Mouse (Mus musculus): ENCODE measurements at regions not wholly inside any gene's neighbourhood (a gene's known extent, or its start where the extent isn't known, plus 50 kb on each side); places are given as distances from the start of the nearest gene placed in this dataset.
A peak's percentile ranks its signal among the peaks of the same experiment; 100 is the strongest.

DNA sequence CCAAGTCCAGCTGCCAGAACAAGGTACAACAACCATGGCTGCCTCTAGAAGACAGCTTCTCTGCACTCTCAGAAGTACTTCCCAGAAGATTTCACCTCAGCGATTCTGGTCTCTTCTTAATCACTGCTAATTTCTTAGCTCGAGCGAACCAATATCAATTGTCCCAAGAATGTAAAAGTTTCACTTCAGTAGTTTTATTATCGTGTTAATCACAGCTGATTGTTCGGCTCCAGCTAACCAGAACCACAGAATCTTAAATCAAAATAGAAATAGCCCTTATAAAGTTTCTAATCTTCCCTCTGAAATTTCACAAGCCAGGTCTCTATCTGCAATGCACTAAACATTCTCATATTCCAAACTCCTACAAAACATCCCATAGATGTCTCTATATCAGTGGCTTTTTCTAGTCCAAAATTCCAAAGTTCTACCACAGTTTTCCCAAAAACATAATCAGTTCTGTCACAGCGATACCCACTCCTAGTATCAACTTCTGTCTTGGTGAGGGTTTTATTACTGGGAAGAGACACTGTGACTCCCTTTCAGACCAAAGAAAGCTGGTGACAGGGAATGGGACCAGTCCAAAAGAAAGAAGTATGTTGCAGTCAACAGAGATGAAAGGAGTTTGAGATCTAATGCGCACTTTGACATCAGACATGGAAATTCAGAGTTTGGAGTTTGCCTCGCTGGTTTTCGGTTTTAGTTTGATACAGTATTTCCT, 130.2 kb downstream of the Gm10283 start:
- DNase-seq (ENCODE audit: extremely low read depth, low read depth) = no peak

DNA sequence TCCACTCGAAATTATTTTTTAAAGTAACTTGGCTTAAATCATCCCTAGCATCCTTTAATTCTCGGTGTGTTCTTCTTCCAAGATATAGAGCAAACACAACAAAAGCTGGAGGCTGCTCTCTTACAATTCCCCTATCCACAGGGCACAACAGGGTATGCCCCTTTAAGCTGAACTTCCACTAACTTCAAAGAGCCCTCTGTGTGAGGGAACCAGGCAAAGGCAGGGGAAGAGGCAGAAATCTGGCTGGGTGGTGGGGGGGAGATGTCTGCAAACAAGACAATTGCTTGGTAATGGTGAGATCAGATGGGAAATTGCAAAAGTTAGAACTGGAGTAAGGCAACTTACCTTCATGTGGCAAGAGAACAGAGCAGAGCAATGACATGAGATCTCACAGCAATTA, 154.7 kb downstream of the Gm10283 start:
- no peak for DNase-seq (ENCODE audit: extremely low read depth, low read depth)

DNA sequence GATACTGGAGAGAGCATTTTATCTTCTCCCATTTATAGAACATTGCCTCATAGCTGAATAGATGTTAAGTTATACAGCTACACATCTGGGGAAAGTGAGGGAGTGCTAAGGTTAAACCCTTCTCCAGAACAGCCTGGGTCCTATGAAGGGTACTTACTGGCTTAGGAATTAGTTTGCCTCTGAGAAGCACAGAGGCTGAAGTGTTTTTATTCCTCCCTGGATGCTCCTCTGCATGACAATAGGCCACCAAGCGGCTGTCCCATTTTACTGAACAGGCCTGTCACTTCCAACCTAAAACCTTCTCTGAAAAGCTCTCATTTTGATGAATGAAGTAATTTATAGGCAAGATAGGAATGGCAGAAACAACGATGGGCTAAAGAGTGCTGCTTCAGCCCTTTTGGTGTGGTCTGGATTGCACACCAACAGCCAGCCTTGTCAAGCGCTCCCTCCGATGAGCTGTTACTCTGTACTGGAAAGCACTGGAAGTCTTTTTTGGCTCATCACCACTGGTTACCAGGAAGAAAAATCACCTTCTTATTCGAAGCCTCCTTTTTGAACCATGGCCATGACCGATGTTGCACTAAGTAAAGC, 157.1 kb downstream of the Gm10283 start:
- no peak for DNase-seq (ENCODE audit: extremely low read depth, low read depth)

DNA sequence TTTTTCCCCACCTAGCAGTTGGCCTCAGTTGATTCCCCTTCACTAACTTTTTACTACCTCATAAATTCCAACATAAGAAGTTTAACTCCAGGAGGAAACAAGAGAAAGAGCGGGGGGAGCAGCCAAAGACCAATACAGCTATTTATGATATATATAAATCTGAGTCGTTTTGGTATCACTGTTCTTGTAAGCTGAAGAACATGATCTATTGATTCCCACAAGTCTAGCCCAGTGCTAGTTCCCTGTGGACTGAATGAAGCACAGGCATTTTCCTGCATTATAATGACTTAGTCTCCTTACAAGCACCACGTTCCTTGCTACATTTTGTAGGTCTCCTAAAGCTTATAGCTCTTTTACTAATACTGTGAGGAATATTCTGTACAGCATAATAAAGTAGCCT, 187.5 kb downstream of the Gm10283 start:
- DNase-seq (ENCODE audit: extremely low read depth, low read depth) = no peak

DNA sequence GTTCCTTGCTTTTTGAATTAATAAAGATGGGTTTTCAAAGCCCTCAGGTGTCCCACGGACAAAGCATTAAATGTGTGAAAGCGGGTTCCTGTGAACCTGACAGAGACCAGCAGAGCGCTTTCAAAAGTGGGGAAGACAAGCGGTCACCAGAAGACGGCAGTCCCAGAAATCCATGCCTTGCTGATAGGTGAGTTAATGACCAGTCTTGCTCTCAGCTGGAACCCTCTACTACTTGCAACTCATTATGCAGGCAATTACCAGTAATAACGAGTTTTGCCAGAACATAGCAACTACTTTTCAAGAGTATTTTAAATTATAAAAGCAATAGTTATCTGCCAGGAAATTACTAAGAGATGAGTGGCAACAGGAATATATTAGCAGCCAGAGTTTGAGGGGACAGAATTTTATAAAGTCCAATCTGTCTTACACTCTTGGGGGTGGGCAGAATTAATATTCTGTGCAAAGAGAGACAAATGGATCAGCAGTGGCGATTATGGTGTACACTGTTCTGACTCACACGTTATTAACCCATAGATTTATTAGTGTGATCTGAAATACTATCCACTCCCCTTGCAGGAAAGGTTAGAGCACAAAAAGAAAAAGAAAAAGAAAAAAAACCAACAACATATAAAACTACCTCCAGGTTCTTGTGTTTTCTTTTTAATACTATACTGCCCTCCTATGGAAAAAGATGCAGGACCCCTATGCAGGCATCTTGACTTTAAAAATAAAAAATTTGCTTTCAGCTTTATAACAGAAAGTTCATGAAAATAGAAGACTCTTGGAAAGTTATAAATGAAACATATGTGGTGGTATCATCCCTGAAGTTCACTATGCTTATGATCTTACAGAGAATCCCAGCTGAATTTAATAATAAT, 188.8 kb downstream of the Gm10283 start:
- DNase-seq (ENCODE audit: extremely low read depth, low read depth) = no peak

DNA sequence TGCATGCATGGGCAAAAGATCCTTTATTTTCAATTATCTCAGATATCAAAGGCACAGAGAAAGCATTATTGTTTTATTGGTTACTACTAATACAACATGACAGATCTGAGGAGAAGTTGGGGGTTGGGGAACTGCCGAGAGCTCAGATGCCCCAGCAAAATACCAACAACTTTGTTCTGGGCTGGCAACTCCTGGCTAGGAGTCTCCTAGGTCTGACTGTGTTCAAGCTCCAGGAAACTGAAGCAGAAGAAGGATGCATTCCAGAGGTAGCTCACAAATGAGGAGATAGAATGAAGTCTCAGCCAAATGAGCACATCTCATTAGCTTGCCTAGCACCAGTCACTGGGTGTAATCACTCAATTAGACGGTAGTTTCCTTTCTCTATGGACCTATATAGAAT, 192.9 kb downstream of the Gm10283 start:
- DNase-seq (ENCODE audit: extremely low read depth, low read depth) = no peak

DNA sequence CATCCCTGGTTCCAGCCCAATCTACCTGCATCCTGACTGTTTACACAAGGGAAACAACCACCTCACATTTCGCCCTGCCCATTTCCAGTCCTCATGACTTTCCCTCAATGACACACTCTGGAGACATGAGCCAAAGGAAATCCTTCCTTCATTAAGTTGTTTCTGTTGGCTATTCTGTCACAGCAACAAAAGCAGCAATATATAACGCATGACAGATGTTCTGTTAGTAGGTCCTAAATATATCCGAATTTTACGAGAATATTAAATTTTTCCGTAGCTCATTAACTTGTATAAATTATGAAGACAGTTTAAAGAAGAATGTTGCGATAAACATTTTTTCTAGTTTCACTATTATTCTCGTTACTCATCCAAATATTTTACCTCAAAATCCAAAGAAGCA, 201.7 kb downstream of the Gm10283 start:
- DNase-seq (ENCODE audit: extremely low read depth, low read depth) = no peak

DNA sequence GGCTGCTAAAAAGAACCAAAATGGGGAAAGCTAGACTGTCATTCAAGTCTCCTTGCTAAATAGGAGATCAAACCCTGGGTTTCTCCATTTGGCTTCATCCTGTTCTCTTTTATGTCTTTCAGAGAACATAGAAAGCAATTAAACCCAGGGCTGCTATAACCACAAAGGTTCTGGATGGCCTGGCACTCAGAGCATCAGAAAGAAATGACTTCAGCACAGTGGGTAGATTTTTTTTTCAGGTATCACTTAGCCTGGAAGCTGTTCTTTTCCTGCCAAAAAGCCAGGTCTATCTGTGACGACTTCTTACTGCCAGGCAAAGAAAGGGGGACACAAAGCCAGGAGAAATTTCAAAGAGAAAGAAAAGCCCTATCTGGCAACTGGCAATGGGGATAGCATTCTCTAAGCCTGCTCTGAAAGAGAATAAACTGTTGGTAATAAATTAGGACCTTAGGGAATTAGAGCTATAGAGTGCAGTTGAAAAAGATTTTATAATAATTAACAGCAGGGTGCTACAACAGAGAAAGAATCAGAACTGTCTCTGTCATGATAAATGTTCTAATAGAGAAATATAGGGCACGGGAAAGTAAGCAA, 225.7 kb downstream of the Gm10283 start:
- no peak for DNase-seq (ENCODE audit: extremely low read depth, low read depth)

DNA sequence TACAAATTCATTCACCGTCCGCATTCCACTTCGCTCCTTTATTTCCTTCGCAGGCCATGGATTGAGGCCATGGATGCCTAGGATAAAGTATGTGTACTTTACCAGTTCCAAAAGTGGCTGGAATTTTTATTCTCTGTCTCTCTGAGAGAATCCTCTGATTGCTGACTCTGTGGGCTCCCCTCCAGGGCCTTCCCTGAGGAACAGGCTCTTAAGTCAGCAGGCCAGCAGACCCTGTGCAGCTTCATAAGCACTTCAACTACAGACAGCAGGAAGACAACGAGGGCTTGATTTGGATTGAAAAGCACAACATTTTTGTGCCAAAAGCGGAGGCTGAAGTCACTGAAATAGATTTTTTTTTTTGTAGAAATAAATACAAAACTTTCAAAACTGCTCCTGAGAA, 252.7 kb downstream of the Gm10283 start:
- DNase-seq (ENCODE audit: extremely low read depth, low read depth) = no peak

DNA sequence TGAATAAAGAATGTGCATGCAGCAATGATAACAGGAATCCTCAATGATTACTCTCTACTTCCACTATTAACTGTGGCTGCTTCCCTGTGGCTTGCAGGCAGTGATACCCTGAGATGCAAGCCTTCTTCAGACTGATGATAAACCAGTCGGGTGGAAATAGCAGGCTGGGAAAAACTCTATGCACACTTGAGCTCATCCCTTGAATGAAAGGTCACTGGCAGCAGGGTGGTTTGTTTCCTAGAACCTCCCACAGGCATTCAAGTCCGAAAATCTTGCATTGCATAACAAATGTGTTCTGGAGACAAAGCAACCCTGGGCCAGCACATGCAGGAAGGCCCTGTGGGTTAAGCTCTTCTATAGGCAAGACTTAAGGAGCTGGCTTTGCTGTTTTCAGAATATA, 253.3 kb downstream of the Gm10283 start:
- DNase-seq (ENCODE audit: extremely low read depth, low read depth) = no peak

DNA sequence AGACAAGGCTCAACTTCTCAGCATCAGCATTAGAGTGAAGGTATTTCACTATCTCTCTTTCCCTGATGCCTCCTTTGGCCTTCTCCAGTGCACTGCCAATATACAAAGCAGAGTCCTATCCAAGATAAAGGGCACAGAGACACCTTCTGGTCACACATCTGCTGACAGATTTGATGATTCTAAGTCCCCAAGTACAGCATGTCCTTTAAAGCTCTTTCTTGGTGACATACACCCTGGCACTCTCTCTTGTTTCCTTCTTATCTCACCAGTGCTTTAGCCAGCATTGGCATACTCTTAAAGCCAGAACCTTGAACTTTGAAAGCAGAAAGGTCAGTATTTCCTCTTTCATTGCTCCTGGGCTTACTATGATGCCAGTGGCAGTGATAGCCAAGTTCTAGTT, 255.4 kb downstream of the Gm10283 start:
- DNase-seq (ENCODE audit: extremely low read depth, low read depth) = no peak

DNA sequence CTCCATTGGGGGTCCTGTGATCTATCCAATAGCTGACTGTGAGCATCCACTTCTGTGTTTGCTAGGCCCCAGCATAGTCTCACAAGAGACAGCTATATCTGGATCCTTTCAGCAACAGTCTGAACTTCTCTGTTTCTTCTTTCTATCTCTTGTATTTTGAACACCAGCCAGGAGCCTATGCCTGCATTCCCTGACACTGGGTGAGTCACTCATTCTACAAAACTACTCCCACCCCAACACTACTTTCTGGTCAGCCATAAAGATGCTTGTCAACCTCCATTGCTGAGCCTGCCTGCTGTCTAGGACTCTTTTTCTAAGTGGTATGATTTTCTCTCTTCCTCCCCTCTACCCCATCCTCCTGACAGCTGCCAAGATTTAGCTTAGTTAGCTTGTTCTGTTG, 261.6 kb downstream of the Gm10283 start:
- no peak for DNase-seq (ENCODE audit: extremely low read depth, low read depth)

DNA sequence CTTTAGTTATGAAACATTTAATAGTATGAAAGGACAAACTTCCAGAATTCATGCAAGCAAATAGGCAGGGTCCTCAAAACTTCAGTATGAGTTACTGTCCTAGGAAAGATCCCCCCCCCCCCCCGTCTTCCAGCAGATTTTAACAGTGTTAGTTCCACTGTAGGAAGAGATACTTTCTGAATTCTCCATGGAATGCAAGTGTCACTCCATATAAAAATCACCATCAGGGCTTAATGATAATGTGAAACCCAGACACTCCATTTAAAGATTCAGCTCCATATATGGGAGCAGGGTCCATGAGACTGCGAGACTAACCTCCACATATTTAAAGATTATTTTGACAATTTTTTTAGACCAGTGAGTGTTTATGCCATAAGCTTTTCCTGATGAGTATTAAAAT, 282.1 kb downstream of the Gm10283 start:
- no peak for DNase-seq (ENCODE audit: extremely low read depth, low read depth)

DNA sequence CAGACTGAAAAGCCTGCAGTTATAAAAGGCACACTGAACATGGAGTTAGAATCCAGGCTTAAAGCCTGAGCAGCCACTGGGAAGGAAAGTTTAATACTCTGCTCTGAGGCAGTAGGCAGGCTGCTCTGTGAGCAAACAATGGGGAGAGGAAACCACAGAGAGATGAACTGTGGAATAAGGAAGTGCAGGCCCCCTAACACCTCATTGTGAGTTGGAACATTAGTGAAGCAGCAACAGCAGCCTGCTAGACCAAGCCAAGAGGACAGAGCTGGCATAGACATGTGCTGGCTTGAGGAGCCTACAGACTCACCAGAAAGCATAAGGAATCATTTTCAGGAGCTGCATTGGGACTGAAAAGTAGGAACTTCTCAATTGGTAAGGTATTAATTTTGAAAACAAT, 307.4 kb downstream of the Gm10283 start:
- DNase-seq (ENCODE audit: extremely low read depth, low read depth) = peak; percentile 3

DNA sequence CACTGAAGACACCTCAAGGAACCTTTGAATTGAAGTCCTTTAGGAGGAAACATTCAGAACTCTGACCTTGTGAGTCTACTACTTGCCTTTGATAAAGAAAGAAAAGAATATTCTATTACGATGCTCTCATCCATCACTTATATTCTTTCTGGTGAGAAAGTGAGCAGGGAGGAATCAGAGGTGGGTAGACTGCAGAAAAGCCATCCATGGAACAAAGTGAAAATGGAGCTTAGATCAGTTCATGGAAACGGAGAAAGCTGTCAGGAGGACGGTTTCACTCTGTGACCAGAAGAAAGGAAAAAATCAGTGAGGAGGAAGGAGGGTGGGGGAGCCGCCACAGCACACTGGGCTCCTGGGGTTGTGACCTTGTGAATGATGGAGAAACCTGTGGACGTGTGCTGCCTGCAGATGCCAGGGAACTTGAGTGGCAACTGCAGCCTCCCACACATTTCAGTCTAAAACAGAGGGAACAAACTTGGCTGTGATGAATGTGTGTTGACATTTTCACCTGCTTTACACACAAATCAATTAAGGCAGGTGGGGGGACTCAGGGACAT, 335.2 kb downstream of the Gm10283 start:
- DNase-seq (ENCODE audit: extremely low read depth, low read depth) = no peak
